ENCODE assay signal across 22 mouse cellular contexts in genomic region chr14:76186299-76186698, GRCm38 (mm10).
DNase-seq lines count a peak whose midpoint lies in the region; ATAC-seq lines count a peak whose summit lies in the region.
"Had no signal": no experiment of that assay in that cellular context is flagged by ENCODE, and none has a peak within 500 bp of the region (broad histone marks: within the 10 kb centered on the region; RNA-seq: fewer than 3 reads in every experiment).

No protein-coding gene starts in this region.

- no peak overlapping the region for H3K4me3 ChIP-seq in embryonic facial prominence, embryonic 13.5 days
- no peak overlapping the region for H3K4me3 ChIP-seq in embryonic facial prominence, embryonic 10.5 days
- H3K4me3 ChIP-seq in lung, embryonic 16.5 days (ENCODE audit: low read length) = no peak overlapping the region
- no peak overlapping the region for H3K4me3 ChIP-seq in kidney, embryonic 15.5 days (replicated peaks)
- H3K4me3 ChIP-seq in stomach, embryonic 15.5 days (replicated peaks) = no peak overlapping the region
- H3K4me3 ChIP-seq: forebrain, embryonic 12.5 days; hindbrain, embryonic 10.5 days; midbrain, embryonic 12.5 days had no signal

- 0 out of 2 replicates have a peak, but pooled peaks have one; percentile 26 for ATAC-seq in embryonic facial prominence, embryonic 13.5 days (ENCODE audit: insufficient number of reproducible peaks, insufficient read depth, low FRiP score, low TSS enrichment, low read depth)
- 0 out of 2 replicates have a peak, but pooled peaks have one; percentile 8 for ATAC-seq in lung, embryonic 16.5 days (ENCODE audit: low read depth)
- no peak; the same call in 1 of the 2 replicates for ATAC-seq in kidney, embryonic 15.5 days (replicated peaks; ENCODE audit: low FRiP score)
- 0 out of 2 replicates have a peak, but pooled peaks have one; percentile 39 for ATAC-seq in stomach, embryonic 15.5 days (ENCODE audit: insufficient read depth, low FRiP score, low read depth)
- ATAC-seq in megakaryocyte progenitor cell, adult 5-6 weeks (replicated peaks; ENCODE audit: poor library complexity) = no peak
- ATAC-seq: CD4-positive, CD25-positive, alpha-beta regulatory T cell, adult 4 months; hindbrain, postnatal 0 days; liver, postnatal 0 days had no signal

- H3K27ac ChIP-seq in embryonic facial prominence, embryonic 13.5 days = no peak overlapping the region
- H3K27ac ChIP-seq in embryonic facial prominence, embryonic 10.5 days (replicated peaks) = no peak overlapping the region
- no peak overlapping the region for H3K27ac ChIP-seq in lung, embryonic 16.5 days (ENCODE audit: low read length)
- peak overlapping the region; percentile 38; the same call in 1 of the 2 replicates for H3K27ac ChIP-seq in kidney, embryonic 15.5 days
- H3K27ac ChIP-seq in stomach, embryonic 15.5 days = no peak overlapping the region
- H3K27ac ChIP-seq: forebrain, embryonic 12.5 days; hindbrain, embryonic 10.5 days; hindbrain, postnatal 0 days; midbrain, embryonic 12.5 days had no signal

- H3K4me2 ChIP-seq in embryonic facial prominence, embryonic 13.5 days = no peak overlapping the region
- H3K4me2 ChIP-seq in lung, embryonic 16.5 days (ENCODE audit: low read depth, low read length) = no peak overlapping the region
- H3K4me2 ChIP-seq in kidney, embryonic 15.5 days = no peak overlapping the region
- no peak overlapping the region for H3K4me2 ChIP-seq in stomach, embryonic 15.5 days
- H3K4me2 ChIP-seq: forebrain, embryonic 12.5 days; midbrain, embryonic 12.5 days had no signal

- H3K9me3 ChIP-seq in embryonic facial prominence, embryonic 13.5 days = no peaks in the 10 kb centered on the region
- no peaks in the 10 kb centered on the region for H3K9me3 ChIP-seq in embryonic facial prominence, embryonic 10.5 days
- no peaks in the 10 kb centered on the region for H3K9me3 ChIP-seq in lung, embryonic 16.5 days (ENCODE audit: control insufficient read depth, low read length)
- H3K9me3 ChIP-seq in kidney, embryonic 15.5 days (replicated peaks) = no peaks in the 10 kb centered on the region
- no peaks in the 10 kb centered on the region for H3K9me3 ChIP-seq in stomach, embryonic 15.5 days
- H3K9me3 ChIP-seq: forebrain, embryonic 12.5 days; hindbrain, embryonic 10.5 days; midbrain, embryonic 12.5 days had no signal

- 44% methylated on average over 4 of the region's 4 CpGs for WGBS in embryonic facial prominence, embryonic 13.5 days
- WGBS in embryonic facial prominence, embryonic 10.5 days = 79% methylated on average over 4 of the region's 4 CpGs
- 54% methylated on average over 4 of the region's 4 CpGs for WGBS in lung, embryonic 16.5 days
- WGBS in kidney, embryonic 15.5 days = 62% methylated on average over 4 of the region's 4 CpGs
- WGBS in stomach, embryonic 15.5 days = 54% methylated on average over 4 of the region's 4 CpGs

- no peak overlapping the region for H3K9ac ChIP-seq in embryonic facial prominence, embryonic 13.5 days
- H3K9ac ChIP-seq in lung, embryonic 16.5 days (ENCODE audit: low read length) = no peak overlapping the region
- no peak overlapping the region for H3K9ac ChIP-seq in kidney, embryonic 15.5 days
- no peak overlapping the region for H3K9ac ChIP-seq in stomach, embryonic 15.5 days
- H3K9ac ChIP-seq: forebrain, embryonic 12.5 days; liver, postnatal 0 days; midbrain, embryonic 12.5 days had no signal

- H3K36me3 ChIP-seq in embryonic facial prominence, embryonic 13.5 days = no peaks in the 10 kb centered on the region
- no peaks in the 10 kb centered on the region for H3K36me3 ChIP-seq in embryonic facial prominence, embryonic 10.5 days (replicated peaks)
- no peaks in the 10 kb centered on the region for H3K36me3 ChIP-seq in lung, embryonic 16.5 days (ENCODE audit: control insufficient read depth, insufficient read depth, low read length)
- H3K36me3 ChIP-seq in kidney, embryonic 15.5 days = no peaks in the 10 kb centered on the region
- no peaks in the 10 kb centered on the region for H3K36me3 ChIP-seq in stomach, embryonic 15.5 days
- H3K36me3 ChIP-seq: forebrain, embryonic 12.5 days; hindbrain, embryonic 10.5 days; midbrain, embryonic 12.5 days had no signal

- DNase-seq in embryonic facial prominence, embryonic 10.5 days (ENCODE audit: low spot score) = no peak
- DNase-seq in lung, postnatal 14 days = no peak
- no peak for DNase-seq in thymus, postnatal 10 days (ENCODE audit: low spot score in 2 of 2)
- DNase-seq: adrenal gland, postnatal 25 days; cerebellum, adult 11 months; cerebellum, postnatal 25 days; gastrocnemius, postnatal 10 days; heart, adult 18-20 months; layer of hippocampus, postnatal 36 days; liver, postnatal 0 days; lung, postnatal 36 days; thymus, adult 2 months had no signal

- H3K27me3 ChIP-seq in embryonic facial prominence, embryonic 13.5 days = no peaks in the 10 kb centered on the region
- H3K27me3 ChIP-seq in embryonic facial prominence, embryonic 10.5 days (replicated peaks; ENCODE audit: low read depth, poor library complexity, severe bottlenecking) = no peaks in the 10 kb centered on the region
- H3K27me3 ChIP-seq in lung, embryonic 16.5 days (ENCODE audit: control insufficient read depth, insufficient read depth, low read depth, low read length) = no peaks in the 10 kb centered on the region
- 0 out of 2 replicates have a peak, but pooled peaks cover 2% of the 10 kb centered on the region for H3K27me3 ChIP-seq in kidney, embryonic 15.5 days
- no peaks in the 10 kb centered on the region for H3K27me3 ChIP-seq in stomach, embryonic 15.5 days (replicated peaks)
- H3K27me3 ChIP-seq: forebrain, embryonic 12.5 days; midbrain, embryonic 12.5 days had no signal

- H3K4me1 ChIP-seq in embryonic facial prominence, embryonic 13.5 days = peaks cover 14% of the 10 kb centered on the region
- H3K4me1 ChIP-seq in embryonic facial prominence, embryonic 10.5 days = peaks cover 23% of the 10 kb centered on the region
- H3K4me1 ChIP-seq in lung, embryonic 16.5 days (replicated peaks; ENCODE audit: control insufficient read depth, insufficient read depth, low read length) = peaks cover 6% of the 10 kb centered on the region; the same call in 1 of the 2 replicates
- H3K4me1 ChIP-seq in kidney, embryonic 15.5 days = peaks cover 15% of the 10 kb centered on the region
- no peaks in the 10 kb centered on the region; the same call in 1 of the 2 replicates for H3K4me1 ChIP-seq in stomach, embryonic 15.5 days
- H3K4me1 ChIP-seq: midbrain, embryonic 12.5 days had no signal

Comparison
In these comparisons a context has a peak if more than half of its experiments do, and no peak if none do; other contexts are left out.
1. ATAC-seq: peak in embryonic facial prominence, embryonic 13.5 days (single experiment), lung, embryonic 16.5 days (single experiment) and stomach, embryonic 15.5 days (single experiment); none in kidney, embryonic 15.5 days (single experiment) and megakaryocyte progenitor cell, adult 5-6 weeks (single experiment).